Mouse (Mus musculus) brain, embryonic 18.5 days (tissue): ENCODE data around the gene Slc13a2.

Experiments
- DNase-seq: peaks from one replicate; pipeline ENCODE4 v3.0.0-alpha.2; 2012; ENCODE audit warnings: low read depth, low spot score

Gene Slc13a2

GRCm38 (mm10) chr11:78354905-78355304, 67.1 kb downstream of the Slc13a2 start:
- DNase-seq = no peak

- DNase-seq = no peak
These were observed 68.9 kb downstream of the Slc13a2 start for GRCm38 (mm10) chr11:78353081-78353480.

DNA sequence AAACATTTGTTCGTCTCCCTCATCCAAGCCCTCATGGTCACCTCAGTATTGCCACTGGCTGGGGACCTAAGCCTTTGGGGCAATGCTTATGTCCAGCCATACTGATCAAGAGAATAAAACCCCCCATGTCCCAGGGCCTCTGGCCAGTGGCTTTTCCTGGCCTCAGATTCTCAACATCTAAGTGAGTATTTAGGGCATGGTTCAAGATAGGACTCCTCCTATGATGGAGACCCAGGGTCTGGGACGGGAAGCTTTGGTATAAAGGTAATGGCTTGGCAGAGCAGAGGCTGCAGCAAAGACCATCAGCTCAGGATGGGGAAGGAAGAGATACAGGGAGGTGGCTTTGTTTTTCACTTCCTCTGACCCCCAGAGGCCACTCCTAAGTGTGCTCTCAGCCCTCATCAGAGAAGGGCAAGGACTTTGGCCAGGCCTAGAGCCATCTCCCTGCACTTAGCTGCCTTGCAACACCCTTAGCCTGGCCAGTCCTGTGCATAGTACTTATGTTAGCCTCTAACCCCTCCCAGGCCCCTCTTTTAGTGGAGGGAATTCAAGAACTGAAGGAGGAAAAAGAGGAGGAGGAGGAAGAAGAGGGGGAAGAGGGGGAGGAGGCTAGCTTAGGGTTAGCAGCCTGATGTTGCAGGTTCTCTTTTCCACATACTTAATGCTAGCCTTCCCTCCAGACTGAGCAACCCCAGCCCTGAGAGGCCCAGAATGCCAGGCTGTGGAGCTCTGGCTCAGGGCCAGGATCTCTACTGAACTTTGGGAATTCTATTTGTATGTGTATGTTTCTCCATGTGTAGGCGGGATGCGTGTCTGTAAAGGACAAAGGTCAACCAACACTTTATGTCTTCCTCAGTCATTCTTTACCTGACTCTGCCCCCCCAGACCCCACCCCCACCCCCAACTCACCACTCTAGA, 72.3 kb downstream of the Slc13a2 start:
- DNase-seq = no peak

- DNase-seq = no peak
These were observed 73.5 kb downstream of the Slc13a2 start for GRCm38 (mm10) chr11:78348474-78348873.

GRCm38 (mm10) chr11:78347908-78348307, 74.1 kb downstream of the Slc13a2 start:
- no peak for DNase-seq
